Mouse (Mus musculus) adrenal gland (tissue): ENCODE data around the gene Ism1.

Experiments
- intact Hi-C: fragments of 180-260 bp; cut with DNase I; formaldehyde crosslinking; loops from one replicate; pipeline ENCODE4 v1.15.1; 2025
- long read RNA-seq, 2 experiments: library from polyadenylated mRNA; unstranded; transcript quantifications; one replicate each; pipeline ENCODE4 v2.0.0; 2020; ENCODE audit warnings: borderline replicate concordance in 1 of 2; ENCODE audit not compliant: insufficient replicate concordance in 1 of 2

Gene Ism1
- long read RNA-seq, experiment 1, partial matches to known transcripts: 0 of 1 reads
- long read RNA-seq, experiment 1, other reads (novel, unspliced or antisense): 0 of 1 reads
- long read RNA-seq, experiment 2, partial matches to known transcripts: 0 of 3 reads
- long read RNA-seq, experiment 2, other reads (novel, unspliced or antisense): 2 of 3 reads

DNA sequence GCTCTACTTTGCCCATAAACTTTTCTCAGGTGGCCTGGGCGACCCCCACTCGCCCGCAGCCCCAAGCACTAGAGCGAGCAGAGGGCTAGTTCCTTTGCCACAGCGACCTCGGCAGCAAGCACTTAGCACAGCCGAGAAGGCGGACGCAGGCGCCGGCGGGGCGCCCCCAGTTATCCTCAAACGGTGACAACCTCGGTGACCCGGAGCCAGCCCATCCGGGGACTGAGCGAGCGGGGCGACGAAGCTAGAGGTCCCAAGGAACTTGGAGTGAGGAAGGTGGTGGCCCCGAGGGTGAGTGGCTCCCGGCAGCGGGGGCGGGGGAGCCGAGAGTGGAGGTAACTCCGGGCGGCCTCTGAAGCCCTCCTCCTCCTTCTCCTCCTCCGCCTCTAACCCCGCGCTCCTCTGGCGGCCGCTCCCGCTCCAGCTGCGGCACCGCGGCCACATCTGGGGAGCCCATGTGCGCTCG, at the start of gene Ism1:
Gene Ism1, plus strand, starts transcription at position 370 of the 466 bp plus-strand sequence.
- intact Hi-C loops: loop anchor here (5.0 kb wide), 1 partner anchor 86 kb away; no protein-coding TSS in a partner anchor

DNA sequence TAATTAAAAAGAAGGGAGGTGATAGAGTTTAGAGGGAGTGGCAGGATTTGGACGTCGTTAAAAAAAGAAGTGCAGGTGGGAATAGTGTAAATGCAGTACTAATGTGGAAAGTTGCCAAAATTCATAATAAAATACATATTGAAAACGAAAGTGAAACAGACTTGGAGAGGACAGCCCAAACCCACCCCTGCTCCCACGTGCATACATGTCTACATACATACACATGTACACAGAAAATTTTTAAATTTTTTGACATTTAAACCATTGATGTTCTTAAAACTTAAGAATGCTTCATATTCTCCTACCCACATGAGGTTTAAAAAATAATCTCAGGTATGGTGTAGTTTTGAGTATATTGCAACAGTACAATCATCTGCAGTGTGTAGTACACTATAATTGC, 49.2 kb upstream of the Ism1 start:
- intact Hi-C loops: no loop called here

DNA sequence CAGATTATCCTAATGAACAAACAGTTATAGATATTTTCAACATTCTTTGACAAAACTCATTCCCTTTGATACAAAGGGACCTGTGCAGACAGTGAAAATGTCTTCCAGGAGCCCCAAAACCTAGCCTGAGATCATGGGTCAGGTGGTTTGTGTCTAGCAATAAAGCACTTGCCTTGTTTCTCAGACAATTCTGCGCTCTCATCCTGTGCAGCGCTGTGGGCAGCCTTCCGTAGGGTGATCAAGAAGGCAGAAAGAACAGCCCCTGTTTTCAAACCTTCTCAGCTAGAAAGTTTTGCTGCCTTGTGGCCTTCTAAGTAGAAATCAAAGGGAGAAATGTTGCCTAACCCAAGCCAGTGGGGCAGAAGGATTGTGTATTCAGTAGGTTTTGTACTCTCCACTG, 48.3 kb upstream of the Ism1 start:
- intact Hi-C loops: no loop called here

DNA sequence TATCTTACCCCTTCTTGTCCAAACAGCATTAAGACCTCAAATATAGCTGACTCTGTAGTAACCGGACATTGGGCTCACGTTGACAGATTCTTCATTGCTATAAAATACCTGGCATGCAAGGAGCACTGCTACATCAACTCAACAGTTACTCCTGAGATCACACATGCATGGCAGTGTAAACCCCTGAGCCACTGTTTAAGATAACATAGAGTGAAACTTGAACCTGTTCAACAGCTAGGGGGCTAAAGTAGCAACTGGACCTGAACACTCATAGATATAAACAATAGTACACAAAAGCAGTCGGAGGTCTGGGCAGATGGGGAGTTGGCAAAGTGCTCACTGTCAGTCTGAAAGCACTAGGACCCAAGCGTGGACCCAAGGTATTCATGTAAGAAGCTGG, 43.5 kb upstream of the Ism1 start:
- intact Hi-C loops: no loop called here

DNA sequence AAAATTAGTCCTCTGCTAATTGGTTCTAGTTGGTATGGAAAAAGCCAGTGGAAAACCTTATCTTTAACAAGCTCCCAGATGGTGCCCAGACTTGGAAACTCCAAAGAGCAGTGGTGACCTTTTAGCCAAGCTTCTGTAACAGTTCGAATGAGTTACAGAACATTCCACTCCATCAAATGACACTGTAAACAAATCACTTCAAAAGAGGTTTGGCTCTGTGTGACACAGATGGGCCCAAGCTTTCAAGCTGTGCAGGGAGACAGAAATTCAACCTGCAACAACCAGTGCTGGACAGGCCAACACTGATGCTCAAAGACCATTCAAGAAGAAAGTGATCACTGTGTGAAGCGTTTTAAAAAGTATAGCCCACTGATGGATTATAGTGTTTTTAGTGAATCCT, 40.1 kb upstream of the Ism1 start:
- intact Hi-C loops: no loop called here

DNA sequence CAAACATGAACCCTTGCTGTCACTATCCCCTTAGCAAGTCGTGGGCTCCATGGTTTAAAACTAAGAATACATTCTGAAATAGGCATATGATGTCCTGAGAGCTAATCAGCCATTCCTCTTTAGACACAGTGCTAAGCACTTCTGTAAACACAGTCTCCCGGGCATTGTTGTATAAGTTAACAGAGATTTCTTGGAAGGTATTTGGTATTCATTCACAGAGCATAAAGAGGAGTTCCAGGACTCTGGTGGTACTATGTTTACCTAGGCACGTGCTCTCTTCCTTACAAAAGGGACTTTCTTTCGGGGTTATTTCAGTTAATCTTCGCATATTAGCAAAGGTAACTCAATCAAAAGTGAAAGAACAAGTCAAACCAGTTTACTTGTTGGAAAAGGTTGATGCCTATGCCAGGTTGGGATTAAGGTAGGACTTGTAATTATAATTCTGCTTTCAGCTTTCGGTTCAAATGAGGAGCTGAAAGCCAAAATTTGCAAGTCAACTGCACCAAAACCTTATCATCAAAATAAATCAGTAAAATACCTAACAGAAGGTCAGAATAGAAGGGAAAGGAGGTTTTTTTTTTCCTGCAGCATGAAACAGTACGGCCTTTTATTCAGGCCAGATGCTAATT, 36.1 kb upstream of the Ism1 start:
- intact Hi-C loops: no loop called here

DNA sequence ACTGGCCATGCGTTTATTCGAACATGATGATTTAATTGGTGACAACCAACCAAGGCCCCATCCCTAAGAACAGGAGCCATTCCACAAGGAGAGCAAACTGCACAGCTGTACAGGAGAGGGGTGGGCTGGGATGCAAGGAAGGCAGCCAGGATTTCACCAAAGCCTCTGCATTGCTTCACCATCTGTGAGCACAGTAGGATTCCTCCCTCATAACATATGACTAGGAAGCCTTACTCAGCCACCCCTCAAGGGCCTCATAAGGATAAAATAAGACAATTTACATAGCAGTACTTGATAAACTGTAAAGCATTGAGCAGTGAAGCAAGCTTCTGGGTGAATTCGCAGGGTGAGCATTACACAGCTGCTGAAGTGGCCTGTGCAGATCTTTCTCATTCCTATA, 28.5 kb upstream of the Ism1 start:
- intact Hi-C loops: no loop called here

DNA sequence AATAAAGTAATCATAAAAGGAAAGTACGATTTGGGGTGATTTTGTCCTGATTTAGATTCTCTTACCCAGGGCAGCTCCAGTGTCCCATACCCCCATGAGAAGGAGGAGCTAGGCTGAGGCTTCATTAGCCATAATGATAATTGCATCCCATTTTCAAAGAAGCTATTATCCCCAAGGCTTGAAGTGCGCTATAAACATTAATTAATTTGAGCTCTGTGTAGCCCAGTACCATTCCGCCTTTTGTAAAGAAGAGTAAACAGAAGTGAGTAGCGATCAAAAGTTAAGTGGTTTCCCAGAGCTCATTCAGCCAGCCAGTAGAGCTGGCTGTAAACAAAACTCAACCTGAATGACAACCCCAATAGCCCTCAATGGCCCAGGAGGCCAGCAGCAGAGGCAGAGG, 21.2 kb upstream of the Ism1 start:
- intact Hi-C loops: no loop called here

DNA sequence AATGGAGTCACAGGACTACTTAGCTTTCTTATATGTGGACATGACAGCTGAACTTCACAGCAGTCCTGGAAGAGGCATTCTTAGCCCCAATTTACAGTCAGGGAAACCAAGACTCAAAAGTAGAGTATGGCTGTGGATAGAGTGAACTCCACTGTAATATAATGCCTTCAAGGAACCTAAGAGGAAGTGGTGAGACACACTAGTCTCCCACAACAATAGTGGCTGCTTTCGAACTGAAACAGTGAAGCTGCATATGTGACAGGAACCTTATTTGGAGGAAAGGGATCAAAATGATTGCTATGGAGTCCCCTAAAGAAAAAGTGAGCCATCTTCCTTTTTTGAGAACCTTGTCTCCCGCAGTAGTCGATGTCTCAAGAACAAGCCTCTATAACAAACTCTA, 6.1 kb upstream of the Ism1 start:
- intact Hi-C loops: no loop called here

DNA sequence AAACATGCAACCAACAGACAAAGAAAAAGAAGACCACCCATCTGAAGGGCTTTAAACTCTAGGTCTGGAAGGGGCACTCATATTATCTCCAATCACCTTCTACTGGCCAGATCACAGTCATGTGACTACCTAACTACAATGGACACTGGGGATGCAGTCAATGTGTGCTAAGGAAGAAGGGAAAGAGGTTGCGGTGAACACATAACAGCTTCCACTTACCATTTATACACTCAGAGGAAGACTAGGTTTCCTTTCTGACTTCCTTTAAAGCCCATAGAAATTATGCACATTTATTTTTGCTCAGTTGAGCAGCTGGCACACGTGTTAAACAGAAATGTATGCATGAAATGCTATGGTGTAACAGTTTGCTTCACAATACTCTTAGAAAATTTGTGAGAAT, 5.6 kb upstream of the Ism1 start:
- intact Hi-C loops: no loop called here

DNA sequence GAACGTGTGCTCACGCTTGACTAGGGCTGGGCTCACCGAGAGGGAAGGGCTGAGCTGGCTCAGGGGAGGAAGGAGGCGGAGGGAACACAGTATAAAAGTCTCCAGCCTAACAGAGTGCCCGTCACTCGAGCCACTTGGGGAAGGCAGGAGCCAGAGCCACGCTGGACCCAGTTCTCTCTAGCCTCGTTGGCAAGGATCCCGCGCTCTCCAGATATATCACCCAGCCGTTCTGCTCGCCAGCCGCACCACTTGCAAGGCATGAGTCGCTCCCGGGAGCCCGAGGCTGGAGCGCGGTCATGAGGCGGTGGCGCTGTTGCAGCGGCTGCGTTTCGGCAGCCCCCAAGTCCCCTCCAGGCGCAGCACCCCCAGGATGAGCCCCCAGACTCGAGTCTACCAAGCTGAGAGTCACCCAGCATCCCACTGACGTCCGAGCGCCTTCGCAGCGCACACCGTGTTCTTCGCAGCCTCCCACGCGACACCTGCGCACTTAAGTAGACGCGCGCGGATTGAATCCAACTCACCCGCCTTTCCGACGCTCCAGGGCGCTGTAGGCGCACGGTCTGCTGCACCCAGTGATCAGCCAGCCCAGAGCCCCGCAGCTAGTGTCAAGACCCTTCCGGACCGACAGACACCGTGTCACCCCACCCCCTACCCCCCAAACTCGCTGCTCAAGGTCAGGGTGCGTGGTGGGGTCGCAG, 764 bp upstream of the Ism1 start:
- intact Hi-C loops: loop anchor here (5.0 kb wide), 1 partner anchor 85 kb away; no protein-coding TSS in a partner anchor

DNA sequence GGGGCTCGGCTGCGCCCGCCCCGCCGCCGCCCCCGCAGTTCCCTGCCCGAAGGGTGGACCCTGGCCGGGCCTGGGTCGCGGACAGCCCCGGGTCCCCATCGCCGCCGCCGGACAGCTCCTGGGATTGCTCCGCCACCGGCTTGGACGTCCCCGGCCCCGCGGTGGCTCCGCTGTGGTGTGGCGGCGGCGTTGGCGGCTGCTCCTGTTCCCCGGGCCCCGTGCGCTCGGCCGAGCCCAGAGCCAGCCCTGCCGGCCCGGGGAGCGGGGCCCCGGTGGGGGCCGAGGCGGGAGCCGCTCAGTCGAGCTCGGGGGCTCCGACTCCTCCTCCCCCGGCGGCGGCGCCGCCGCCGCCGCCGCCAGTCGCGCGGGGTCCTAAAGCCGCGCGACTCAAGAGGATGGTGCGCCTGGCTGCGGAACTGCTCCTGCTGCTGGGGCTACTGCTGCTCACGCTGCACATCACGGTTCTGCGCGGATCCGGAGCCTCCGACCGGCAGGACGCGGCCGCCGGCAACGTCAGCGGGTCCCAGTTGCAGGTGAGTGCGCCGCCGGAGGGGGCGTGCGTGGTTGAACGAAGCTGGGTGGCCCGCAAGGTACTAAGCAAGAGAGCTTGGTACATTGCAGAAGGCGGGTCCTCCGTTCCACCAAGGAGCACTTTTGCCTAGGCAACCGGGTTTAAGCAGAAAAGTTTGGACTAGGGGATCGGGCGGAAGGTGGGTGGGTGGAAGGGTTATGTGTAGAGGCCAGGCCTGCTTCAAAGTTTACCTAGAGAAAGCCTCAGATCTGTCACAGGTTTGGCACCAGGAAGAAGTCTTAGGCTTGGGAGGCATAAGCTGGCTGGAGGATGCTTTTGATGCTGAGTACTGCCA, 530 bp downstream of the Ism1 start:
- intact Hi-C loops: loop anchor here (5.0 kb wide), 1 partner anchor 86 kb away; no protein-coding TSS in a partner anchor

DNA sequence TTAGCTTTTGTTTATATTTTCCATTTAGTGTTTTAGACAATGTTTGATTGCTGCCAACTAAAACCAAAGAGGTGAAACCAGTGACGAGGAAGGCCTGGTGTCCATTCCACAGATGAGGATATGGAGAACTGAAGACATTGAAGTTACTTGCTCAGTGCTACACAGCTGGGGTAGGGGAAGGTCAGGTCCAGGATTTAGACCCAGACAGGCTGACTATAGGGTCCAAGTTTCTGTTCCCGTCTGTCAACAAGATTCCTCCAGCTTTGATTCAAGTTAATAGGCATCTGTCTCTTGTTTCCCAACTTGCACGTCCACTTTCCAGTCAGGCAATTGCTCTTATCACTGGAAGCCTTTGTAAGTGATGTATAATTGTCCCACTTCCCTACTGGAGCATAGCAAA, 4.6 kb downstream of the Ism1 start:
- intact Hi-C loops: no loop called here

DNA sequence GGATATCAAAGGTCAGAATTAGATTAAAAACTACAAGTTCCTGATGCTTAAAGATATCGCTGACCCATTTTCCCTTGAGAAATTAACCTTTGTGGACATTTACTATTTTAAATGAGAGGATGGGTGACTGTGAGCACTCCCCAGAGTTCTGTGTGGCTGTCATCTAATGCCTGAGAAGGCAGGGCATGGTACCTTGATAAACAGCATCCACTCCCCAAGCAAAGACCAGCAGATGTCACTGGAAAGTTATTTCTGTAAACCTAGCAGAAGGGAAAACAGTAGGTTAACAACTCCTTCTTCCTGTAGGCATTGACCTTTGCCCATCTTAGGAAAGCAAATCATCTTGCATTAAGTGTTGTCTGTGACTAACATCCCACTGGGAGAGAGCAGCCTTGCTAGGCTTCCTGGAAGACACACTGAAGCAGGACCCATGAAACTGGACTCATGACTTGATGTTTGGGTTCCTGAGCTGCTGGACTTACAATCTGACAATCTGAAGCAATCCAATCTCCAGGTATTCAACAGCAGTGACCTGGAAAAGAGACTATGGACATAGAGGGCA, 11.5 kb downstream of the Ism1 start:
- intact Hi-C loops: no loop called here

DNA sequence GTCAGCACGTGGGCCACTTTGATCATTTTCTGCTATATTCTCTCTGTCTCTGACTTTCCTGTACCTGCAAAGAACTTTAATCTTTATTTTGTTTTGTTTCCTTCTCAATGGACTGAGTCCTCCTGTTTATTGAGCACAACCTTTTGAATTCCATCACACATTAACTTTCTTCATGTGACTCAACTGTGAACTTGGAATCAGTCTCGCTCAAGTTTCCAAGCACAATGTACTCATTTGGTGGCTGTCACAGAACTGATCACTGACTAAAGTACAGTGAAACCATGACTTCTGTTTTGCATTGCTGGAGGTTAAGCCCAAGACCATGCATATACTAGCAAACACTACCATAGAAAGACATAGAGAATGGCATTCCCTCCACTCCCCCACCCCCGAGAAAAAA, 15.5 kb downstream of the Ism1 start:
- intact Hi-C loops: no loop called here

DNA sequence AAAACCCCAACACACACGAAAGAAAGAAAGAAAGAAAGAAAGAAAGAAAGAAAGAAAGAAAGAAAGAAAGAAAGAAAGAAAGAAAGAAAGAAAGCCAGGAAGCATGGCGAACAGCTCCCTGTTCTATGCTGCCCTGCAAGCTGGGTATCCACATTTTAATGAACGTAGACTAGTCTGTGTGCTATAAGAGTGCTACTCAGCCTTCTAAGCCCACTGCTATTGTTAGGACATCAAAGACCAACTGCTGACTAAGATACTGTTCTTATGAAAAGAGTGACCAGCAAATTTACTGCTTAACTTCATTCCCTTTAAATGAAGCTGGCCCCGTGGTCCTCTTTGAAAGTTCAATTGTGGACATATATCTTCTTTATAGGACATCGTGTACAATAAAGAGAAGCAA, 16.7 kb downstream of the Ism1 start:
- intact Hi-C loops: no loop called here

DNA sequence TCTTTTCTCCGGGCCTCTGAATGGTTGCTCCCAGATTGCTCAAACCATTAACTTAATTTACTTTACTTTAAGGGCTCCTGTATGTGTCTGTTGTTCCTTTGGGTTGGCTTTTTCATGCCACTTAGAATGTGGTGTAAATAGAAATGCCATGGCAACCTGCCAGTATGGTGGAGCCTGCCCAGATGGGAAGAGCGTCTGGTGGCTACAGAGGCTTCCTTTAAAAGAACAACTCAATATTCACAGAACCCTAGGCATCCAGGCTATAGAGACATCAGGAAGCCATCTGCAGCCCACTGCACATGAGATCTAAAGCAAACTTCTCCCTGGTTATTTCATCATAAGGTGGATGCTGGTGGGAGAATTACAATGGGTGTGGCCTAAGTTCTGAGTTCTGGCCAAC, 18.6 kb downstream of the Ism1 start:
- intact Hi-C loops: no loop called here

DNA sequence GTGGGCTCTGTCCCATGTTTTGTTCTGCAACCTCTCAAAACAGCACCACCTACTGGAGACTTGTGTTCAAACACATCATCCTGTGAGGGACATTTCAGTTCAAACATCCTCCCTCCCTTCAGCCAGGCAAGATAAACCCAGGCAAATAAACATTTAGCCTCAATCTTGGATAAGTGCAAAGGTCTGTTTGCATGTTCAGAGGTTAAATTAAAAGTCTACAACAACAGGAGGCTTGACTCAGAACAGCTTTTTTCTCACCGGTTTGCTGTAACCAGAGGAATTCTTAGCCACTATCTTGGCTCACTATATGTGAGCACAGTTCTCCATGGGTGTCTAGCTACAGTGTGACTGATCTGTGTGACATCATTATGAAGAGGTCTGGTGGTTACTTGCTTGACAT, 22.6 kb downstream of the Ism1 start:
- intact Hi-C loops: no loop called here

DNA sequence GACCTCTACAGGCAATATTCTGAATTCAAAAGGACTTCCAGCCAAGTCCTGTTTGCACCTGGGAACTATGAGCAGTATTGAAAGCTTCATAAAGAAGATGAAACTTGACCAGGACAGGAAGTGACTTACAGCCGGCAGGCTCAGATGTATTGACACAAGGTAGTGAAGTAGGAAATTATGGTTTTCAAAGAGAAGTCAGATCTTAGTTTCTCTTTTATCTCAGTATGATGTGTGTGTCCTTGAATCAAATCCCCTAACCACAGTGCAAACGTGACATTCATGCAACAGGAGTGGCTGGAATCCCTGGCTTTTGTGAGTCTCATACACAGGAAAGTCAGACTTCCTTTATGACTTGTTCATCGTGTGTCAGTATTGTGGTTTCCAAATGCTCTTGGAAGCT, 27.0 kb downstream of the Ism1 start:
- intact Hi-C loops: no loop called here

DNA sequence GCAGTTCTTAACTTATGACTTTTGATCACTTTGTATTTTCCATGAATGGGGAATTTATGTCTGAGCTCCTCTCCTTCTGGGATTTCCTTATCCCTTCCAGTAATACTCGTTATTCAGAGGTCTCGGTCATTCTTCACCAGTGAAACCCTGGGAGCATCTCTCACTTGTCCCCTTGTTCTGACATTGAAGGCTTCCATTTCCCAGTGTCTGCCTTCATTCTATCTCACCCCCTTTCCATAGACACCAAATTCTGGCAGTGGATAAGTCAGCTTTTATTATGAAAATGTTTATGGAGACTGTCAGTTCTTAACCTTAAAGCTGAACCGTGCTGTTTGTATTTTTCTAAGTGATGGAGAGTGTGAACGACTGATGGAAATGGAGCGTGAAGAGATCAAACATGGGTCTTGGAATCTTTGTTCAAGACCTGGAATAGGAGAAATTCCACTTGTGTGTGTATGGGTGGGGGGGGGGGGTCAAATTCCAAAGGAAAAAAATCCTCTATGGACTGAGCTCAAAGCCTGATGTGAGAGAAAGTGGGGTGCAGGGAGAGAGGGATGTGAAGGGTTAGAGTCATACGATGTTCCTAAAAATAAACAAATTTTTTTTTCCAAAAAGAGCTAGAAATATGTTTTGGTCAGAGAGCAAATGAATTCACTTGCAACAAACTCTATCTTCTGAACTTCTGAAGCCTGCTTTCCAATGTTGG, 30.4 kb downstream of the Ism1 start:
- intact Hi-C loops: no loop called here

DNA sequence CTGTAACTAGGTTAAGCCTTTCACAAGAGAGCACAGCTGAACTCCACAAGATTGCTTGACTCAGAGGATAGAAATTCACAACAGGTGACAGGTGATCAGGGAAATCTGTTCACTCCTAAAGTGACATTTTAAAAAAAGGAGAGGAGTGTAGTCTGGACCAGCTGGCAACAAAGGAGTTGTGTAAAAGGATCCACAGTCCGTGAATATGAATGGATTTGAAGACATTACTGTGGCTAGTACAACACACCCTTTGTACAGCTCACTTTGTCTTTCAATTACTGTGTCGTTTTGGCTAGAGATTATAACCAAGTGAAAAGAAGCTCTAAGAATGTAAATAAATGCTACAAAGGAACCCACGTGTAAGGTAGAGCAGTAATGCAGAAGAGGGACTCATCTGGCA, 33.7 kb downstream of the Ism1 start:
- intact Hi-C loops: no loop called here
